Mouse (Mus musculus) ES-E14 (cell line): ENCODE results near the gene Slc24a4.

Experiments used
- CHD2 ChIP-seq: IDR thresholded peaks from 2 replicates; pipeline ENCODE4 v1.6.1; 2014; ENCODE audit warnings: mild to moderate bottlenecking, low read depth, low read length, inconsistent platforms
- MAFK ChIP-seq: IDR thresholded peaks from 2 replicates; pipeline ENCODE4 v1.6.1; 2014; ENCODE audit warnings: mild to moderate bottlenecking, low read depth, low read length, inconsistent platforms; ENCODE audit not compliant: insufficient read depth
- ZC3H11A ChIP-seq: IDR thresholded peaks from 2 replicates; pipeline ENCODE4 v1.6.1; 2012; ENCODE audit warnings: low read depth, mild to moderate bottlenecking, inconsistent platforms, low read length, borderline replicate concordance
- ZNF384 ChIP-seq: IDR thresholded peaks from 2 replicates; pipeline ENCODE4 v1.6.1; 2012; ENCODE audit warnings: low read depth, low read length, inconsistent platforms

- TF ChIP-seq MAFK (no peak), CHD2 (no peak), ZNF384 (no peak), ZC3H11A (no peak)
Measured at GRCm38 (mm10) chr12:102308001-102308456, 179.5 kb downstream of the Slc24a4 start.
